Mouse (Mus musculus) testis, adult 2 months (tissue): ENCODE results near the gene Fmc1.

Source experiments
- CTCF ChIP-seq: fragments of 200-500 bp; IDR thresholded peaks from 2 replicates; pipeline ENCODE4 v1.5.1; 2012; ENCODE audit warnings: low read depth, mild to moderate bottlenecking, inconsistent platforms, low read length, moderate library complexity; ENCODE audit not compliant: control insufficient read depth, insufficient read depth, insufficient replicate concordance
- POLR2A ChIP-seq: fragments of 200-500 bp; IDR thresholded peaks from 2 replicates; pipeline ENCODE4 v1.6.1; 2012; ENCODE audit warnings: low read depth, mild to moderate bottlenecking, inconsistent platforms, low read length, moderate library complexity; ENCODE audit not compliant: control insufficient read depth

- TF ChIP-seq POLR2A, result peak; percentile 24
- TF ChIP-seq CTCF, result no peak
Measured at GRCm38 (mm10) chr6:38550250-38551061, 17.2 kb downstream of the Fmc1 start.
